Mouse (Mus musculus): ENCODE data around the gene Gm20379. TPM values are rescaled to one million over a fixed set of nuclear protein-coding genes. Genes with fewer than 3 reads are reported as not detected.

The Gm20379 gene
- total RNA-seq, 1 experiment from 2014 or later = not detected

DNA sequence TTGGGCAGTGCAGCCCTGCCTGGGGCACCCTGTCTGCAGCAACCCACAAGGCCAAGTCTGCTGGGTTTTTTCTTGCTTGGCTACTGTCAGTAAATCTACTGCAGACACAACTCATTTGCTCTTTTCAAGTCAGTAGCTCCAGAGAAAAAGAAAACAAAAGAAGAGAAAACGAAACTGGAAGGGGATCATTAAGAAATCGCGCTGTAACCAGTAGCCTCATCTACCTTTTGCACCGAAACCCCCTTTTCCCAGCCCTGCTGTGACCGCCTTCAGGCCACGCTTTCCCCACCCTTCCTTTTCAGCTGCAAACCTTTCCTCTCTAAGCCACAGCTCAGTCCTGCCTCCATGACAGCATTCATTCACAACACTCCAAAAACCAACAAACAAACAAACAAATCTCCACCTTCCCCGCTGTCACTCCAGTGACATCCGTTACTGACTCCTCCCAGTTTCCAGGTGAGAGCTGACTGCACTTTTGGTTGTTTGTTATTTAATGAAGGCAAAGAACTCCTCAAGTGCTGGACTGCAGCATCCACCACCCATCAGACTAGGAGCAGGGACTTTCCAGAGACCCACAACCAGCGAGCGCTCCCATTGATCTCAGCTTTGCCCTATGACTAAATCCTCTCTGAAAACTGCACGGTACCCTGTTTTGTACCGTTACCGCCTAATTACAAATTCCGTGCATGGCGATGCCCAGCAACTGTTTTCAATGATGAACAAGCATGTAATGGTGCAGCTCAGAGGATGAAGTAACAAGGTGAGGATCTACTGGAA lies 26.5 kb downstream of the Gm20379 start:
- ATAC-seq (replicated peaks; ENCODE audit: low read depth, poor library complexity, severe bottlenecking) = no peak

GRCm38 (mm10) chr13:92336857-92337256 lies 31.1 kb downstream of the Gm20379 start:
- ATAC-seq (replicated peaks; ENCODE audit: low read depth, poor library complexity, severe bottlenecking) = no peak

DNA sequence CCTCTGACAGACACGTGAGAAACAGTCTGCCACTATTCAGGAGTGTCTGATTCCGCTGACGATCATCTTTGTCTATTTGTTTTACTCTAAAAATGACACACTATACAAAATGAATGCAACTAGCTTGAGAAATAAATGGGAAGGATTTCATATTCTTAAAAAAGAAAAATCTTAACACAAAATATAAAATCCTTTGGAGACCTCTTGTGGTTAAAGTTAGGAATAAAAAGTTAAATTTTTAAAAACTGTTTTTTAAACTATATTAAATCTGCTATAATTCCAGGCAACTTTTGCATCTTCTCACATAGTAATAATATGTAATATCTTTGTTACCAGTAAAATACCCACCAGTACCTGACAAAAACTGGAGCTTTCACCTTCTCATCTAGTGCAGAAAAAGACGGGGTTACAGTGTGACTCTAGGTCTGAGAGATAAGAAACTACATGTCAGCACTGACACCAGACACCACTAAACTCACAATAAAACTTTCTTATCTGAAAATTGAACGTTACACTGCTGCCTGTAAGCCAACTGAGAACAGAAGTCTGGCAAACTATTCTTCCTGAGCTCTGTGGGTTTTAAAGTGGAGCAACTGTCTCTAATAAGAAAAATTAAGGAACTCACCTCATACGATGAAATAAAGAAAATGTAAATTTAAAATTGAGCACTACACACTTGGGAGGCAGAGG lies 32.1 kb downstream of the Gm20379 start:
- ATAC-seq (replicated peaks; ENCODE audit: low read depth, poor library complexity, severe bottlenecking) = peak; percentile 69; the same call in 1 of the 2 replicates

DNA sequence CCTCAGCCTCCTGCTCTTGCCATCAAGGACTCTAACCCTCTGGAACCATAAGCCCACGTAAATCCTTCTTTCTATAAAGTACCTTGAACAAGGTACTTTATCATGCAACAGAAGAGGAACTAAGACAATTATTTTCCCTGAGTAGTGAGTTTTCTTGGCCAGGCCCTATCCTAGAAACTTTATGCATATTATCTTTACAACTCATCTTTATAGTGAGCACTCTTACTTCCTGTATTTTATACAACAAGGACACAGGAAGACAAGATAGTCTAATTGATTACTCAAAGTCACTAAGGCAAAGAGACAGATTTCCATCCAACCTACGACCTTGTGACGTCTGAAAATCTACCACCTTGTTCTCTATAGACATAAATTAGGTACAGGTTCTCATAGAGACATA lies 34.0 kb downstream of the Gm20379 start:
- ATAC-seq (replicated peaks; ENCODE audit: low read depth, poor library complexity, severe bottlenecking) = no peak

GRCm38 (mm10) chr13:92344033-92344432 lies 38.3 kb downstream of the Gm20379 start:
- ATAC-seq (replicated peaks; ENCODE audit: low read depth, poor library complexity, severe bottlenecking) = no peak

- ATAC-seq (replicated peaks; ENCODE audit: low read depth, poor library complexity, severe bottlenecking) = no peak
These were observed 40.6 kb downstream of the Gm20379 start for GRCm38 (mm10) chr13:92346338-92346737.

DNA sequence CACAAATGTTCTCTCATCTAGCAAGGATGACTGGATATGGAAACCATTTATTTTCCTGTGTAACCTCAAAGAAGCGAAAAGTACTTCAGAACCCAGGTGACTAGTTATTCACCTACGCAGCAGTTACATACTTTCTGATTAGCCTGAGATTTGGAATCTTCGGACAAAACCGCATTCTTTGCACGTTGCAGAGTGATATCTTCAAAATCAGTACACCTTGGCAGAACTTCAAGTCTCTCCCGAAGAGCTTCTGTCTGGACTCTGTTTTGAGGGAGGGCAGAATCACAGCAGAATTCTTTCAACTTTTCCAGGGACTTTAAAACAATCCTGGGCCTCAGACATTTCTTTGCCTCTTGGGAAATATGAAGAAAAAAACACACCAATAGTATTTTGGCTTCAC lies 45.3 kb downstream of the Gm20379 start:
- no peak for ATAC-seq (replicated peaks; ENCODE audit: low read depth, poor library complexity, severe bottlenecking)

GRCm38 (mm10) chr13:92353956-92354355 lies 48.2 kb downstream of the Gm20379 start:
- peak; percentile 7; the same call in 1 of the 2 replicates for ATAC-seq (replicated peaks; ENCODE audit: low read depth, poor library complexity, severe bottlenecking)

GRCm38 (mm10) chr13:92354456-92355271 lies 48.9 kb downstream of the Gm20379 start, which contains the start of the genes Dhfr and Msh3:
Gene Dhfr, plus strand, starts transcription at chr13:92354726.
Gene Msh3, minus strand, starts transcription at chr13:92355003.
- peak; percentile 90 for ATAC-seq (replicated peaks; ENCODE audit: low read depth, poor library complexity, severe bottlenecking)

DNA sequence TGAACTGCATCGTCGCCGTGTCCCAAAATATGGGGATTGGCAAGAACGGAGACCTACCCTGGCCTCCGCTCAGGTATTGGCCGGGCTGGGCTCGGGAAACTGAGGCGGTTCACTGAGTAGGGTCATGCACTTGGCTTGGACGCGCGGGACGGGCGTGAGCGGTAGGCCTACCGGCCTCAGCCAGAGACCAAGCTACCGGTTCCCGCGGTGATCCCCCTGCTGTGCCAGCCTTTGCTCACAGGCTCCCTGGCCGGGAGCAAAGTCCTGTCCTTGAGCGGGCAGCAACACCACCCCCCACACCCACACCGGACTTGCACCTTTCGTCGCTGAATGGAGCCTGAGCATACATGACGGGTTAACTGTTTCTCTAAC lies 49.5 kb downstream of the Gm20379 start:
- peak; percentile 29 for ATAC-seq (replicated peaks; ENCODE audit: low read depth, poor library complexity, severe bottlenecking)

DNA sequence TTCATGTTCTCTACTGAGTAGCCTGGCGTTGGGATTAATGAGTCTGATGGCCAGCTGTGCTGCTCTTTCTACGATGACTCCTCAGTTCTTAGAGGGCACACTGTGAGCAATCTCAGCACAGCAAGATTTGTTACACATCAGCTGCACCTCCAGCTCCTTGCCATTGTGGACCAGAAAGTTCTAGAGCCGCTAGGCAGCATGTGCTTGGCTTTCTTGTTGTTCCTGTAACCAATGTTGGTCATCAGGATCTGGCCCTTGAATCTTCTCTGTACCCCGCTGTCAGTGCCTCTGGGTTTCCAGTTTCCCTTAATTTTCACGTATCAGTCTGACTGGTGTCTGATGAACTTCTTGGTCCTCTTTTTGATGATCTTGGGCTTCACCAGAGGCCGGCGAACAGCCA lies 50.6 kb downstream of the Gm20379 start:
- no peak for ATAC-seq (replicated peaks; ENCODE audit: low read depth, poor library complexity, severe bottlenecking)

Other genes starting within 250 kb of the Gm20379 start
- 0.09 TPM in 1 of 2 replicates, not detected in the other for gene Rasgrf2, start 174.3 kb upstream of the Gm20379 start, total RNA-seq (2017)
- 24.1 and 29.4 TPM in 2 replicates for gene Dhfr, start 48.7 kb downstream of the Gm20379 start, total RNA-seq (2017)
- gene Msh3, start 49.0 kb downstream of the Gm20379 start, total RNA-seq (2017) = 52.4 and 52.6 TPM in 2 replicates
- not detected in 2 replicates for gene Ankrd34b, start 119.9 kb downstream of the Gm20379 start, total RNA-seq (2017)
- 4.1 and 5.5 TPM in 2 replicates for gene Fam151b, start 178.0 kb downstream of the Gm20379 start, total RNA-seq (2017)
- gene Zfyve16, start 224.9 kb downstream of the Gm20379 start, total RNA-seq (2017) = 6.7 and 6.9 TPM in 2 replicates

All from common myeloid progenitor, adult 5-6 weeks (primary cell).